22 mouse cellular contexts compared by ENCODE assay signal in genomic region chr17:73502613-73503012, GRCm38 (mm10).
A peak's percentile ranks its signal among the peaks of the same experiment; 100 is the strongest.
DNase-seq lines count a peak whose midpoint lies in the region; ATAC-seq lines count a peak whose summit lies in the region.
"Had no signal": no experiment of that assay in that cellular context is flagged by ENCODE, and none has a peak within 500 bp of the region (broad histone marks: within the 10 kb centered on the region; RNA-seq: fewer than 3 reads in every experiment).

No protein-coding gene starts in this region.

- DNase-seq in frontal cortex, postnatal 36 days (ENCODE audit: low spot score in 2 of 2): no peak
- peak; percentile 6 to 16 for DNase-seq in left cerebral cortex, postnatal 36 days (ENCODE audit: low spot score in 2 of 2)
- no peak for DNase-seq in left cerebral cortex, postnatal 10 days (ENCODE audit: extremely low spot score in 1 of 2, low spot score in 2 of 2)
- DNase-seq in right cerebral cortex, adult 18-20 months: peak; percentile 14
- no peak for DNase-seq in right cerebral cortex, postnatal 10 days (ENCODE audit: low spot score in 2 of 2)
- DNase-seq in brain, adult 2 months (ENCODE audit: low read depth, low spot score): peak; percentile 66
- no peak for DNase-seq in T-cell, adult 2 months (ENCODE audit: low spot score)
- DNase-seq: adrenal gland, adult 2 months; adrenal gland, adult 8-10 months; adrenal gland, postnatal 10 days; adrenal gland, postnatal 14 days; adrenal gland, postnatal 25 days; adrenal gland, postnatal 36 days; B cell, adult 2 months; cerebellum, adult 11 months; cerebellum, adult 11-12 months; cerebellum, adult 18-20 months; cerebellum, adult 2 months had no signal

- peak; percentile 90 for ATAC-seq in frontal cortex, adult (ENCODE audit: low TSS enrichment)
- ATAC-seq: activated CD4-positive, CD25-positive, alpha-beta regulatory T cell, adult 4 months; CD4-positive, CD25-positive, alpha-beta regulatory T cell, adult 4 months; Patski had no signal

- intact Hi-C loops in left cerebral cortex, postnatal 36 days (cut with DNase I): no loop called here
- intact Hi-C loops in left cerebral cortex, postnatal 10 days (cut with DNase I): no loop called here

Comparison
In these comparisons a context has a peak if more than half of its experiments do, and no peak if none do; other contexts are left out.
1. DNase-seq: peak in left cerebral cortex, postnatal 36 days (2 of 2), right cerebral cortex, adult 18-20 months (single experiment) and brain, adult 2 months (single experiment); none in frontal cortex, postnatal 36 days (0 of 2), left cerebral cortex, postnatal 10 days (0 of 2), right cerebral cortex, postnatal 10 days (0 of 2) and T-cell, adult 2 months (single experiment).